Mouse (Mus musculus): Measurements from ENCODE around the gene Aen. TPM values are rescaled to one million over a fixed set of nuclear protein-coding genes. Genes with fewer than 3 reads are reported as not detected.

The Aen gene
- polyA plus RNA-seq, 1 experiment: 117 TPM

DNA sequence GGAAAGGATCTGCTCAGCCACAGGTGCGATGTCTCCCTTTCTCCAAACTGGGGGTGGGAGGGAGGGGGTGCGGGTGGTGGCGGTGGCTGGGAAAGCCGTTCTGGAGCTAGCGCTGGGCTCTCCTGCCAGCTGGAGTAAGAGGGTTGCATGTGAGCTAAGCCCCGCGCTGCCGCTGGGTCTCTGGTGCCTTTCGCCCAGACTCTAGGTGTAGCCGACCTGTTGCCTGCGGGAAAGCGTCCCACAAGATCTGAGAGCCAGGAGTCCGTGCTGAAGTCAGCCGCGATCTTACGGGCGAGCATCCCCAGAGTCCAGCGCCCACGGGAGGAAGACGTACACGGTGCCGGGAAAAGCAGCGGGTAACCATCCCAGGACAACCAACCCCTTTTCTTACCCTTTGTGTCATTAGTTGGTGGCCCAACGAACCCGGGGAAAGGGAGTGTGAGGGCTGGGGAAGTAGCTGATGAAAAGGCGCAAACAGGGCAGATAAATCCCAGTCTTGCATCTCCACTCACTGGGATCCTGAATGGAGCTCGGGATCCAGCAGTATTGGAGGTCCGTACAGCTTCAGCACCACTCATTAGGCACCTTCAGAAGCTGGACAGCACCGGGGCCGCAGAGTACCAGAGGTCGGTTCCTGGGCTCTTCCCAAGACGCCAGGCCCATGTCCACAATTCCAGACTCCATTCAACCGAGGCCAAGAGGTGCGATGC is 12.5 kb upstream of the Aen start:
- TF ChIP-seq GATA1 (IDR thresholded peaks at IDR 0.05; ENCODE audit: low read length): no peak

DNA sequence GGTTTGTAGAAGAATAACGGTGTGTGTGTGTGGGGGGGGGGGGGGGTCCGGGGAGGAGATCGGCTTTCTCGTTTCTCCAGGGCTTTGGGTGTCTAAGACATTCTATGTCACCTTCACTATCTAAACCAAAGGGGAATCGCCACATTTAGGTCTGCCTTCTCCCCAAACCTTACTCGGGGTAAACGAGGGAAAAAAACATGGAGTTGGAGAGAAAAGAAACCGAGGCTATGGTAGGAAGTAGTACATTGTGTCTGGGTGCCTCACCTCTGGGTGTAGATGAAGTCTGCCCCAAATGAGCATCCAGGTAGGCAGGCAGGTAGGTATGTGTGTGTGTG is 12.0 kb upstream of the Aen start:
- no peak for TF ChIP-seq GATA1 (IDR thresholded peaks at IDR 0.05; ENCODE audit: low read length)

DNA sequence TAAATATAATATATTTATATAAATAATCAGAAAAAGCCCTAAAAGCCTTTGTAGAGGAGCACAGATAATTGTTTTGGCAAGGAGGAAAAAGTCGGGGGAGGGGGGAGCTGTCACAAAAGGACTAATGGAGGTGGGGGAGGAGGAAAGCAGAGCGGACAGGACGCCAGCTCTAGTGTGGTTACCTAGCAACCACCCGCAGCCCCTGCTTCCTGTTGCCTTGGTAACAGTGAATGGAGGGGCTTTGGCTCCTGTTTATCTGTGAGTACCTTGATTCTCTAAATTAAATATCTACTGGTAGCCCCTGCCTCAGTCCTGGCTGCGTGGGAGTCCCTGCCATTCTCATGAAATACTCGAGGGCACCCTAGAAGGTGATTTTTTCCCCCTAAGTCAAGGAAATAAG is 11.5 kb upstream of the Aen start:
- TF ChIP-seq GATA1 (IDR thresholded peaks at IDR 0.05; ENCODE audit: low read length): no peak

DNA sequence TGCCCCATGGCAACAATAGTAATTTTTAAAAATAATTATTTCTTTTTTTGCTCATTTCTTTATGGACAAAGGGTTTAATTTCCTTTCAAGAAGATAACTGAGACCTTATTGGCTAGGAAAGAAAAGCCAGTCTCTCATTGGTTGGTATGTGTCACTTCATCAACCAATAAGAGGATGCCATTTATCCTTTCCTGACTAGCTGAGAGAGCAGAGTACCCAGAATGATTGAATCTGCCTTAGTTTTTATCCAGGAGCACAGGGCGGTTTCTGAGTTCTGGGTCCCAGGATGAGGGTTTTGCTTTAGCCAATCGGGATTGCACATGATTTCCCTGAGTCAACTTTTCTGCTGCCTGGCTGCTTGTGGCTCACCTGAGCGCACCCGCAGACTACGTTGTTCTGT is 10.2 kb upstream of the Aen start:
- TF ChIP-seq GATA1 (IDR thresholded peaks at IDR 0.05; ENCODE audit: low read length): no peak

DNA sequence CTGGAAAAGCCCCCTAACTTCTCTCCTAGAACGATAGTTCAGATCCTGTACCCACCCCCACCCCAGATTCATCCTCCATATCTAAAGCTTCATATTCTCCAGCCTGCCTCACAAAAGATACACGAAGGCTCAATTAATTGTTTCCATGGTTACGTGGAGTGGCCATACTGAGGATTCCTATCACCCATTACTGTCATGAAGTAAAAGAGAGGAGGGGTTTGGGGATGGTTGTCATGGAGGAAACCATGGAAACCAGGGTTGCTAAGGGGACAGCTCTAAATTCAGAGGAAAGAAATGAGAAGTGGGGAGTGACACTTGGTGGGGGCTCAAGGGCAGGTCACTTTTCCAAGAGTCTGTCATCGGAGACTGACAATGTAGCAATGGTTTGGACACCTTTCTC is 9.2 kb upstream of the Aen start:
- no peak for TF ChIP-seq GATA1 (IDR thresholded peaks at IDR 0.05; ENCODE audit: low read length)

DNA sequence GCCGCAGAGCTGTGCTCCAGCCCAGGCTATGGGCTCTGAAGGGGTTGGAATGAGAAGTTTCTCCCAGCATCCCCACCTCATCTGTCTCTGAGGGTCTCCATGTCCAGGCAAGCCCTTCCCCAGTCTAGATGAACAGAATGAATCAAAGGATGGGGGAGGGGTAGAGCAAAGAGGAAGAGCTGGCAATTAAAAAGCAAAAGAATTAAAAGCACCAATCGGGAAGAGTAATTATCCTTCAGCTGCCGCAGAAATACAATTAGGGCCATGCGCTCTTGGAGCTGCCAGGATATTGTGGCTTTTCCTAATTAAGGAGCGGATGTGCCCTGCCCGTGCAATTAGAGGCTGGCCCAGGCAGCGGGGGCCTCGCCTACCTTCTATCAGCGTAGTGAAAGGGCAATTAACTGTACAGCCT is 8.2 kb upstream of the Aen start:
- TF ChIP-seq GATA1 (IDR thresholded peaks at IDR 0.05; ENCODE audit: low read length): no peak

DNA sequence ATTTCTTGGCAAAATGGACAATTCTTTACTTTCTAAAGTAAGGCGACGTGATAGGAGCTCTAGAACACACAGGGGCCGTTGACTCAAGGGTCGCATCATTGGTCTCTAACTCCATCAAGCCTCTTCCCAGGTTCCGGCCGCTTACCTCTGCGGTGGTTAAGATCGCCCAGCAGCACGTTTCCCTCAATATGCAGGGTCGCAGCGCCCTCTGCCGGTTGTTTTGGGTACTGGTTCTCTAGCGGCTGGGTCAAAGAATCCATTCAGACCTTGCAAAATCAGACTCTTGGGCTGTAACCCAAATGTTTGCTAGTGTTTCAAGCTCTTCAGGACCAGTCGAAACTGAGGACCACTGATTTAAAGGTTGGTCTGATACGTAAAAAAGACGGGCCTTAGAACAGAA is 5.0 kb upstream of the Aen start:
- TF ChIP-seq GATA1 (IDR thresholded peaks at IDR 0.05; ENCODE audit: low read length): no peak

DNA sequence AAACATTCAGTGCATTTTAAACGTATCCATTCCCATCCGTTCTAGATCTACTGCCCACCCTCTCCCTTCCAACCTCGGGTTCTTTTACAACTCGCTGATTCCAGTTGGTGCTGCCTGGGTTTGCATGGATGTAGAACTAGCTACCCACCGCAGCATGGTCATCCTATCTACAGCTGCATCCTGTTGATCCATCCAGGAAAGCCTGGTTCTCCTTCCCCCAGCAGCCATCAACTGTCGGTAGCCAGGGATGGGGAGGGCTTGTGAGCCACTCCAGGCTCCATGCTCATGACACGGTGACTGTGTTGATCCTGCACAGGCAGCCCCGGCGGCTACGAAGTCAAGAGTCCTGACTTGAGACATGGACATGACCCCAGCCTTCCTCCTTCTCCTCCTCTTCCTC is 1.7 kb upstream of the Aen start:
- TF ChIP-seq GATA1 (IDR thresholded peaks at IDR 0.05; ENCODE audit: low read length): no peak

DNA sequence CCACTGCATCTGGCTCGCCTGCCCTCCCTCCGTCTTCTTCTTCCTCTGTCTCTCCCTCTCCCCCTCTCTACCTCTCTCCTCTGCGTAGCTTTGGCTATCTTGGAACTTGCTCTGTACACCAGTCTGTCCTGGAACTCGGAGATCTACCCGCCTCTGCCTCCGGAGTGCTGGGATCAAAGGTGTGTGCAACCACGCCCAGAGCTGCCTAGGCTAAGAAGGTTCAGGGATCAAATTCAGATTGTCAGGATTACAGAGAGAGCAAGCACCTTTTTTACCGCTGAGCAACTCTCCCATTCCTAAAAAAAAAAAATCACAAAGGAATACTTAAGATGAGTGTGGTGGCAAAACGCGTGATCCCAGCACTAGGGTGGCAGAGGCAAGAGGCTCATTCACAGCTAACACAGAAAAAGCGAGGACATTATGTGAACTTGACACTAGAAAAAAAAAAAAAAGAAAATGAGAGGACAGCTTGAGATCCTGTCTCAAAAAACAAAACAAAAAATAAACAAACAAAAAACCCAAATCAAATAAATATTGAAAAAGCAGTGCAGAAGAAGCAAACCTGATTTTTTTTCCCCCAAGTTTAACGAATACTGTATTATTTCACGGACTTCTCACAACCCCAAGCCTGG is 517 bp upstream of the Aen start:
- TF ChIP-seq GATA1 (IDR thresholded peaks at IDR 0.05; ENCODE audit: low read length): no peak

DNA sequence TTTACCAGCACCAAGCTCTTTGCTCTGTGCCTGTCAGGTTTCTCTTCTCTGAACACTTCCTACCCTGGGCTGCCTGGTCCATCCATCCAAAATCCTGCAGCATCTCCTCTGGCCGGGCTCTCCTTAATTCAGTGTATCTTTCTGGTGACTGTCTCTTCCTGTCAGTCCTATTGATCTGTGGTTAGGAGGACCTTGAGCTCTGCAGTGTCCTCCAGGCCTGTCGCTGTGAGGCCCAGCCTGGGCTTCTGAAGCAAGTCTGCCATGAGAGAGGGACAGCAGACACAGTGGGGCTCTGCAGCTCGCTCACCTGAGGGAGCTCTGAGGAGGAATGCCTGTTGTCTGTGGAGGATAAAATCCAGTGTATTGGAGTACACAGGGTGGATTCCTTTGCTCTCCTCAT is 1.9 kb downstream of the Aen start:
- no peak for TF ChIP-seq GATA1 (IDR thresholded peaks at IDR 0.05; ENCODE audit: low read length)

DNA sequence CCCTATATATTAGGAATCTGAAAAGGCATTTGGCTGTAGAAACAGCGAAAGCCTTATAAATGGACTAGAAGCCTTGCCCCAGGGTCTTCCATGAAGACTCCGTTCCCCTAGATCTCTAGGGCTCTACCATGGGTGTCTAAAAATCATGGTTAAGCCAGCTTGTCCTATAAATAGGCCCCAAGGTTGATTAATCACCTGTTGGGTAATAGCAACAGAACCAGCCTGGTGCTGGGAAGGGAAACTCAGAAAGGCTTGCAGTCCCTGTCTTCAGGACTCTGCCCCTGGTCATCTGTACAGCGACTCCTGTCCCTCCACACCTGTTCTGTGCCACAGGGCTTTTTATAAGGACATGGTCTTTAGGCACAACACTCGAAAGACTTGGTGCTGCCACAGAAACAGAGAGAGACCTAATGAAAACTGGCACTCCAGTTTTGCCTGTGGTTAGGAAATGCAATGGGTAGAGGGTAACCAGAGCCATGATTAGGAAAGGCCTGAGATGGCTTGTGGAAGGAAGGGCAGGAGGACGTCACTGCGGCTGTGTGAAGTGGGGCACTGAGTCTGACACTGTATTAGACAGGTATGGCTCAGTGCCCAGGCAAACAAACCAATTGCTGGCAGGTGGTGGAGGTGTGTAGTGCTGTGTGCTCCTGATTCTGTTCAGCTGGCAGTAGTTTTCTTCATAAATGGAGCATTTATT is 7.7 kb downstream of the Aen start:
- no peak for TF ChIP-seq GATA1 (IDR thresholded peaks at IDR 0.05; ENCODE audit: low read length)

DNA sequence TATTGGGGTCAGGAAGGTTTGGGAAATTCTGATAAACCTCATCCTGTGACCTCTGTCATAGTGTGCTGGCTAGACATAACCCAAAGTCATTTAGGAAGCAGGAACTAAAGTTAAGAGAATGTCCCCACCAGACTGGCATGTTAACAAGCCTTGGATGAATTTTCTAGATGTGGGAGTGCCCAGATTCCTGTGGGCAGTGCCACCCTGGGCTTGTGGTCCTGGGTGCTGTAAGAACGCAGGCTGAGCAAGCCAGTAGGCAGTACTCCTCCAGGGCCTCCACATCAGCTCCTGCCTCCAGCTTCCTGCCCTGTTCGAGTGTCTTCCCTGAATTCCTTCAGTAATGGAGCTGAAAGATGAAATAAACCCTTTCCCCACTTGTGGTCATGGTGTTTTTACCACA is 8.5 kb downstream of the Aen start:
- TF ChIP-seq GATA1 (IDR thresholded peaks at IDR 0.05; ENCODE audit: low read length): no peak

DNA sequence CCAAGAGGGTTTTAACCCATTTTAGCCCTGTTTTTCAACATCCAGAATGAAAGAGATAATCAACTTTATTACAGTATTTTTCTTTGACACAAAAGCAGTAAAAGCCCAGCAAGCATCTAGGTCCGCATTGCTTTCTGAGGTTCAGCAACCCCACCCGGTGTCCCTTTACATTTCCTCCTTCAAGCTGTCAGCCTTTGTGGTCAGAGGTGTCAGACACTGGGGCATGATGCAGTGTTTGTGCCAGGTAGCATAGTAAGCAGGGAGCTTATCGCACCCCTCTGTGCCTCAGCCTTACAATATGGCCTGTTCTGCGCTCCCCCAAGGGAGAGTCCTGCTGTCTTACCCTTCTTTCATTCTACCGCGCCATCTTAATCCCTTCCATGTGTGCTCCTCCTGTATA is 13.4 kb downstream of the Aen start:
- TF ChIP-seq GATA1 (IDR thresholded peaks at IDR 0.05; ENCODE audit: low read length): no peak

DNA sequence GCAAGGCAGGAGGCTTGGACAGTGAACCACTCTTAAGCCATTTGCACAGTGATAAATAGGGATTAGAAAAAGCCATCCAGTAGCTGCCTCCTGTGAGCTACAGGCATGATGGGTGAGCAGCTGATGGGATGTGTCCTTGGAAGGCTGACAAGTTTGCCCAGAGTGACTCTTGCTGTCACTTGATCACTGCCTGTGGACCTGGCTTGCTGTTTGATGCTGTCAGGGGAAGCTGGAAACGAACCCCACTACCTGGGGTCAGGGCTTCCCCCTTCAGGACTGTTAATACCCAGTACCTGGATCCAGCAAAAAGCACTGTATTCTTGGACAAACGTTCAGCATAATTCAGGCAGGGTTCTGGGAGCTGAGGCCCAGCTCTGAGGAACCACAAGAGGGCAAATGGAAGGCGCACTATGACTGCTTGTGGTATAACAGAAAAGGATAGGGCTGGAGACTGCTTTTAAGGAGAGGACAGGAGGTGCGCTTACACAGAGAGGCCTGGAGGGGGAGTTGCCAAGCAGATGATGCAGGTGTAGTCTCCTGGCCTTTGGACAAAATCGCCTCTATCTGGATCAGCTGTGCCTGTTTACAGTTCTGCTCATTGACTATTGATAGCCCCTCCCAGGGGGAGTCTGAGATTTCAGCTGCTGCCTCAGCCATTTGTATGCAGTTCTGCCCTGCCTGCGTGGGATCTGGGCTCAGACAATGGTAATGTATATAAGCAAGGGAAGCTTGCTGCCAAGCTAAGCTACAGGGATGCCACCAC is 14.9 kb downstream of the Aen start:
- no peak for TF ChIP-seq GATA1 (IDR thresholded peaks at IDR 0.05; ENCODE audit: low read length)

DNA sequence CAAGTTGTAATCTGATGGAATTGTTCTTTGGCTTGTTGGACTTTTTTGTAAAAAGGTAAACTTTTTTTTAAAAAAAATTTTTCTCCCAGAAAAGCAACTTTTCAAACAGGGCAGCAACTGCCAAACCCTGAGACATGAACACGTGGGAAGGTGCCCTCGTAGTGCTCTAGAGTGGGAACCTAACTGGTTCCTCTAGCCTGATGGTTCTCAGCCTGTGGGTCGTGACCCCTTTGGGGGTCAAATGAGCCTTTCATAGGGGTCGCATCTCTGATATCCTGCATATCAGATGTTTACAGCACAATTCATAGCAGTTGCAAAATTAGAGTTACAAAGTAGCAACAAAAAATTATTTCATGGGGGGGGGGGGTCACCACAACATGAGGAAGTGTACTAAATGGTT is 15.6 kb downstream of the Aen start:
- no peak for TF ChIP-seq GATA1 (IDR thresholded peaks at IDR 0.05; ENCODE audit: low read length)

DNA sequence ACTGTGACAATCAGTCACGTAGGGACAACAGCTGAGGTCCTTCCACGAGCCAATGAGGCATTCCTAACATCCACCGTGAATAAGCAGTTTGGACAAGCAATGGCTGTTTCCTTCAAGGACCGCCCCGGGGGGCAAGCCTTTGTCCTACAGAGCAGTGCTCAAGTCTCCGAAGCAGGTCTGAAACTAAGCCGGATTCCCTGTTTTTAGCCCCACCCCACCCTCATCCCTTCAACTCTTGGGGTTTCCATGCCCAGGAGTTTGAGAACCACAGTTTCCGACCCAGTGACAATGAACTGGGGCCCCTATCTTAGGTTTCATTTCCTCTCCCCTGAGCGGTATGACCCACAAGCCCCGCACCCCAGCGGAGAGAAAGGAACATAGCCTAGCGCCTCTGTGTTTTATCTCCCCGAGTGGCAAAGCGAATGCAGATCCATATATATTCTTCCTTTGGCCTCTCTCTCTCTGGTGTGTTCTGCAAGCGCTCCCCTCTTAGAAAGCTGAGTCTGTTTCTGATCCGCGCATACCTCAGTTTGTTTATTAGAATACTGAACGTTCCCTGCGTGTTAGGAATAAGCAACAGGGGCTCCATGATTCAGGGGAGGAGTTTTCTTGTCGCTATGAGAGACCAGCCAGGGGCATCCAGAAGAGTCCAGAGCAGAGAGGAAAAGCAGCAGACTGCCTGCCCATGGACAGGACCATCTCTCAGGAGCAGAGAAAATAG is 16.8 kb downstream of the Aen start:
- no peak for TF ChIP-seq GATA1 (IDR thresholded peaks at IDR 0.05; ENCODE audit: low read length)
